Mouse (Mus musculus) c-Kit-negative CD71-positive TER-119-positive erythroid progenitor cells, embryonic 14.5 days (primary cell): ENCODE data around the gene Insr.
A peak's percentile ranks its signal among the peaks of the same experiment; 100 is the strongest.
"Not testable (repeated sequence)": the region's sequence is repeated elsewhere in the genome, so short reads cannot be mapped to it uniquely, and the experiment has no call there.

Experiments used
- DNase-seq: peaks from one replicate; pipeline ENCODE4 v3.0.0-alpha.2; 2013; ENCODE audit warnings: low read depth, low spot score

Insr gene

DNA sequence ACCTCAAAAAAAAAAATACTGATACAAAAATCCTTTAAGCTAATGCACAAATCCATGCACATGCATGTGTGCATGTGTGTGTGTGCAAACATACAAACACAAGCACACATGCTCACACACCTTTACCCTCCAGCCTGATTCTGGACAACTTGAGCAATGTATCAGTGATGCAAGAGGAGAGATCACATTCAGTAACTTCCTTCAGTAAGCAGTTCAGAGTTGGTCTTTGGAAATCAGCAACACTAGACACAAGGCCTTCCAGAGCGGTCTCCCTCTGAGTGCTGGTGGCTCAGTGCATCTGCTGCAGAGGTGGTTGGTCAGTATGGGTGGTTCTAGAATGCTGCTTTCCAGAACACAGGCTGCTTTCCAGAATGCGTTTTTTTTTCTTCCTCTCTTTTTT is 46.8 kb downstream of the Insr start:
- no peak for DNase-seq

DNA sequence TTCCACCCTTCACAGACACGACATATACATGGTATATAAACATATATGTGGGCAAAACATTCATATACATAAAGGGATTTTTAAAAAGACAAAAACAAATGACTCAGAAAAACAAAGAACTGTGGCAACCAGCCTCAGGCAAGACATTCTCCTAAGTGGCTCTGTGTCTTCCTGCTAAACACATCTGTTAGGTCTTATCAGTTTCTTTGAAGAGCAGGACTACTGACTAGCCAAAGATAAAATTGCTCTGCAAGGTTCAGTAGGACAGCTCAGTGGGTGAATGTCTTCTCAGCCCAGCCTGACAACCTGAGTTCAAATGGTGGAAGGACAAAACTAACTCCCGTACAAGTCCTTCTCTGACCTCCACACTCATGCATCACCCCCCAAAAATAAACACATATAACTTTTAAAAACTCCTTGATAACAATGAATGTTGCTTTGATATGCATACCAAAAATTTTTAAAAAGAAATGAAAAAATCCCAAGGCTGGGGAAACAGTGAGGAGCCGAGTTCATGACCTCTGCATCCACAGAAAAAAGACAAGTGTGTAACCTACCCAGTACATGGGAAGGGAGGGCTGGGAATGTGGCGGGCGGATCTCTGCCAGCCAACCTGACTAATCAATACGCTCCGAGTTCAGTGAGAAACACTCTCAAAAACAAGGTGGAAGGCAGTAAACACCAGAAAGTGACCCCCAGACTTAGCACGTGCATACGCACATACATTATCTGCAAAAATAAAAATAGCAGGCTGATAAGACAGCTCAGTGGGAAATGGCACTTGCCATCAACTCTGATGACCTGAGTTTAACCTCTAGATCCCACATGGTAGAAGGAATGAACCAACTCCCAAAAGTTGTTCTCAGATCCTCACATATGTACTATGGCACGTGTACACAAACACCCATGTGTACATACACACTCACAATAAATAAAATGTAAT is 49.0 kb downstream of the Insr start:
- peak; percentile 12 for DNase-seq

DNA sequence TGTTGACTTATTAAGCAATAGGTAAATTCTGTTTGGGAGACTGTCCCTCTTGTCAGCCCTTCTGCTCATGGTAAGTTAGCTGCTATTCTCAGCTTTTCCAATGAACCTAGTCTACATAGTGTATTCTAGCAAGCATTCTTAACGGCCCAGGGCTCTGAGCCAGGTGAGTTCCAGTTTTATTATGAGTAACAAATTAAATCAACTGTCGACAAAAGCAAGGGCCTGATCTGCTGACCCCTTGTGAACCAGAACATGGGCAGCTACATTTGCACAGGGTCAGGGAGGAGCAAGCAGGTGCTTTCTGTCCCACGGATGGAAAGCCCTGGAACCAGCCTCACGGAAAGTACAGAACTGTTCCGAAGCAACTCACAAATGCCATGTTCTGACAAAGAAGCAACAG is 52.0 kb downstream of the Insr start:
- no peak for DNase-seq

DNA sequence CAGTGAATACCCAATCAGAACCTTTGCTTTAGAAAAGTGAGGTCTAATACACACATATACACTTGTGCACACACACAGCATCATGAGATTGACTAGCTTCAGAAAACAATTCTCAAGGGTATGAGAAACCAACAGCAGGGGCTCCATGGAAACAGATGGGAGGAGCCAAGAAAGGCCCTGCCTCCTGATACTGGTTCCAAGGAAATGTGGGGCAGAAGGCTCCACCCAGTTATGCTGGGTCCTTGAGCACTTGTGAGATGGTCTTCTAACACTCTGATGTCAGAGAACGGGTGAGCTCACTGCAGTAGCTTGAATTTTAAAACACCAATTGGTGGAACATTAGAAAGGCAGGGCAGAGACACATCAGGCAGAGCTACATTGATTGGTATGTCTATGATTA is 53.7 kb downstream of the Insr start:
- DNase-seq: no peak

DNA sequence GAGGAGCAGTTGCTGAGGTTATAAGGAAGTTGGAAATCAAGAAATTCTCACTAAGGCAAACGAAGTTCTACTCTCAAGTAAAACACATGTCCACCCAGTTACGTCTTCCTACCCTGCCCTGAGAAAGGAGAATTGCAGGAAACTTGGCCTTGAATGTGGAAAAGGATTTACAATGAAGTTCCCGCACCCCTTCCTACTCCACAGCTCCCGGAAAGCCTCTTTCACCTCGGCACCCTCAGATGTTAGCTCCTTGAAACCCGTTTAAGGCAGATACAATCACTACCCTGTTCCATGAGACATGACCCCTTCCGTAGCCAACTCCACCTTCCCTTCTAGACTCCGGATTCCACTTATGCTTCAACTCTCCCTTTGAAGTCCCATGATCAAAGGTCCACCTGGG is 54.2 kb downstream of the Insr start:
- no peak for DNase-seq

DNA sequence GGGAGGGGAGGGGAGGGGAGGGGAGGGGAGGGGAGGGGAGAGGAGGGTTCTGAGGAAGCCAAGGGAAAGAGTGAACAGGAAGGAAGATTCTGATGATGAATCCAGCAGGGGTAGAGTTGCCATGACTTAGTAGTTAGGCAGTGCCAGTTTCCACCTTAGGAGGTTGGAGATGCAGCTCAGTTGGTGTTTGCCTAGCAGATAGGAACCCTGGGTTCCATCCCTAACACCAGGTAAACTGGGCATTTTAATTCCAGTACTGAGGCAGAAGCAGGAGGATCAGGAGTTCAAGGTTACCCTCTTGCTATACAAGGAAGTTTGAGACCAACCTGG is 56.8 kb downstream of the Insr start:
- DNase-seq: no peak

DNA sequence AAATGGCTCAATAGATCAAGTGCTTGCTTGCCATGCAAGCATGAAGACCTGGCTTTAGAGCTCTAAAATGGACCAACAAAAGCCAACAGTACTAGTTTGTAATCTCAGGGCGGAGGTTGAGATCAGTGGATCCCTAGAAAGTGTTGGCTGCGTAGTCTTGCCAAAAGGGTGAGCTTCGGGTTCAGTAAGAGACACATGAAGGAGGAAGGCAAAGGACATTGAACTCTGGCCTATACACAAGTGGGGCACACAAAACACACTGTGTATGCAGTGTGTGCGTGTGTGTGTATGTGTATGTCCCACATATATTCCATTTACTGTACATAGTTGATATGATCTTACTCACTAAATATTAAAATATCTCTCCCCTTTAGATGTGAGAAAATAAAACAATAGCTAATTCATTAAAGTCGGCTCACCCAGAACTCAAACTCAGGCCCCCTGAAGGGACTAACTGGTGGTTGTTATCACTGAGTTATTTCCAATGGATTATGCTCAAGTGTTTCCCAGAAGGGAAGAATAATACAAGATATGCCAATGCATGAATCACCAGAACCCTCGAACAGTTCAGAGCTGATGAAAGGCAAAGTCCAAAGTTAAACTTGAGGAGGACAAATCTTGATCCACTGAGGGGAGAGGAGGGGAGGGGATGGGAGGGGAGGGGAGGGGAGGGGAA is 57.3 kb downstream of the Insr start:
- DNase-seq: no peak

DNA sequence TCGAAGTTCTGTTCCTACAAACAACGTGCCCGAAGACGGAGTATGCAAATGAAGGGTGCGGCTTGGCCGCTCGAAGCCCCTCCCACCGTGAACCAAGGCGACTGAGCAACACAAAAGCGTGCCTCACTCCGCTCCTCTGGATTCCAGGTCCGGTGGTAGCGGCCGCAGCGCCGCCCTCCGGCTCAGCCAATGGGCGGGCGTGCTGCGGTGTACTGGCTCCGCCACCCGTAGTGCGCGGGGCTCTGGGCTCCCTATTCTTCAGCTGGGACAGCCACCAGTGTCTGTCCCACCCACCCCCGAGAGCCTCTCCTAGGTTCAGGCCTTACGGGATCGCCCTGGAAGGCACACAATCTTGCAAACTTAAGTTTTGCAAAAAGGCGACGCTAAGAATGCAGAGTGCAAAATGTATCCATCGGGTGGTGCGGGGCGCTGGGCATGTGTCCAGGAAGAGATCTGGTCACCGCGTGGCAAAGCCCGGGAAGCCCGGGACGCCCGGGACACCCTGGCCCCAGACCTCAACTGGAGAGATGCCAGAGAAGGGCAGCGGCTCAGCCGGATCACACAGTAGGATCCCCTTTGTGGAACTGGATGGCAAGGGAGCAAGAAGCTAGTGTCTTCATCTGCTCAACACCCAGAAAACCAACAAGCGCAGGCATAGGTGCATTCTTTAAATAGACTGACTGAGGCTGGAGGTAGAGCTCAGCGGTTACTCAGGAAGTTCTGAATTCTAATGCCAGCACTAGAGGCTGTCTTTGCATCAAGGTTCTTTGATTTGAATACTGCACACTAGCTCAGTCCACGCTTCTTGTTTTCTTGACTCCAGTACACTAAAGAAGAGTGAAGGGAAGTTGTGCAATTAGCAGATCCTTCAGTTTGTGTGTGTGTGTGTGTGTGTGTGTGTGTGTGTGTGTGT is 58.1 kb downstream of the Insr start:
- DNase-seq: peak; percentile 58

DNA sequence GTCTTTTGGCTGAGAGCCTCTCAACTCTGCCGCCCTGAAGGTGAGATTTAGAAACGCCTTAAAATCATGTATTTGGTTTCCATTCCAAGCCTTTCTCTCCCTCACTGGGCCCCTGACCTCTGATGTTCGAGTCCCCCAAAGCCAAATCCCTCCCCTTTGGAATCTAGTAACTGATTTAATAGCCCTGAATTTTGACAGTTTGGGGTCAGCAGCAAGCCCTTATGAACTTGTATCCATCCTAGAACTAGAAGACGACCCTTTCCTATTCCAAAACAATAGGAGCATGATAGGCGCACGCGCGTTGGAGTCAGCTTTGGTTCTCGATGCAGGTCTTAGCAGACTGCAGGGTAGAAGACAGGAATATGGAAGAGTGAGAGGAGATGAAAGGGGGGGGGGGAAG is 58.9 kb downstream of the Insr start:
- no peak for DNase-seq

DNA sequence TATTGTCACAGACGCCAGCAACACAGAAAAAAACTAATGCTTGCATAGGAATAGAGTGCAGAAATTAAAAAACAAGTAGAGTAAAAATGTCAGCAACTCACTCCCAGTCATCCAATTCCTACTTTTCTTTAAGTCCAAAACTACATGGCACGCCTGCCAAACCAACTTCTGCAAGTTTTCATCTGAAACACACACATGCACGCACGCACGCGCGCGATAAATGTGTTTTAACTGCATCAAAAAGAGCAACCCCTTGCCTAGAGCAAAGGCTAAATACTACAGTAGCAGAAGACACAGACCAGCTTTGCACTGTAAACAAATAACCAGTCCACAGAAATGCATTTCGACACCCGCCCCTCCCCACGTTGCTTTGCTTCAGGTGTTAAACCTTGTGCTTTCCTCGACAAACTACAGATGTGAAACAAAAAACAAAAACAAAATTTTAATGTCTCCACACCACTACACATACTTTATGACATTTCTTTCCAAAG is 59.5 kb downstream of the Insr start:
- DNase-seq: no peak

DNA sequence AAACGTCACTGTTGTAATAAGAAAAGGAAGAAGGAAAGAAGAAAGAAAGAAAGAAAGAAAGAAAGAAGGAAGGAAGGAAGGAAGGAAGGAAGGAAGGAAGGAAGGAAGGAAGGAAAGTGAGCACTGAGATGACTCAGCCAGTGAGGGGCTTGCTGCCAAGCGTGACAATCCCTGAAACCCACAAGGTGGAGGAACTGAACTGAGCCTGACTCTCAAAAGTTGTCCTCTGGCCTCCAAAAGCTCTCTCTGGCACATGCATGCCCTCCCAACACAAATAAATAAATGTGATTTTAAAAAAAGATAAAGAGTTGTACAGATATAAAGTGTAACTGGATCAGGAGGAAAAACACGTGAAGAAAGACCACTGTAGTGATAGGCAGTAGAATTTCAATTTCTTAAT is 60.2 kb downstream of the Insr start:
- DNase-seq: no peak

DNA sequence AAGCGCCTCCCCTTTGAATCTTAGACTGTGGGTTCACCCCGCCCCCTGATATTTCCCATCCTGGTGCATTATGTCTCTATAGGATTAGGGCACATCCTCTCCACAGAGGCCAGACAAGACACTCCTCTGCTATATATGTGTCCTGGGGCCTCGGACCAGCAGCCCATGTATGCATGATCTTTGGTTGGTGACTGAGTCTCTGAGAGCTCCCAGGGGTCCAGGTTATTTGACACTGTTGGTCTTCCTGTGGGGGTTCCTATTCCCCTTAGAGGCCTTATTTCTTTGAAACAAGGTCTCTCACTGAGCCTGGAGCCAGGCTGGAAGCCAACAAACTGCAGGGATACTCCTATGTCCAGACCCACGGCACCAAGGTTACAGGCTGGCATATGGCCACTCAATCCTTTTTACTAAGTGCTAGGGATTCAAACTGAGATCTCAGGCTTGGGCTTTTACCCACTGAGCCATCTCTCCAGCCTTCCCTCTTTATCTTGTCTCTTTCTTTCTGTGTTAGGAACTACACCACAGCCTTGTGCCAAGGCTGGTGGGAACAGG is 62.8 kb downstream of the Insr start:
- DNase-seq: no peak

DNA sequence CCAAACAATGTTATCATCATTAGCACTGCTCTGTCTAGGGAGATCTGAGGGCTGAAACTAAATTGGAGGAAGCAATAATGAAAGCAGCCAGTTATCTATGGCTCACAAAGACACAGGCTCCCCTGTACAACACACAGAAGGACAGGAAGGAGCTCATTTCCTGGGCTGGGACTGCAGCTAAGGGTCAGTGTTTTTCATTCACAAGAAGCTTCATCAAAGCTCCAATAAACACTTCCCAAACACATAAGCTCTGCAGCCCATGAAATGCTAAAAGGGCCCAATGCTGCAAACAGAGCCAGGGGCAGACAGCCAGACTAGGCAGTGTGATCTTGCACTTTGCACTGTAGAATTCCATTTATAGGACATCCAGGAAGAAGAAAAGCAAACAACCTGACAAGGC is 63.9 kb downstream of the Insr start:
- DNase-seq: no peak

DNA sequence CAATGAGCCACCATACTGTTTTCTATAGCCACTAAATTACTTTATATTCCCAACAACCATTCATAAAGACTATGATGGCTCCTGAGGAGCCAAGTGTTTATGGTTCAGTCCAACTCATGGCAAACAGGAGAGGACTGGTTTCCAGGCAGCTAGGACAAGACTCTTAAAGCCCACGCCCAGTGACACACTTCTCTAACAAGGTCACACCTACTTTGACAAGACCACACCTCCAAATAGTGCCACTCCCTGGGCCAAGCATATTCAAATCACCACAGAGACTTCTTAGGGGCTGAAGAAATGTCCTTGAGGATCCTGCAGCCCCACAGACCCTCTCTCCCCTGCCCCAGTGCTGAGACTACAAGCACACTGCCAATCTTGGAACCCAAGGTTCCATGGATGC is 64.8 kb downstream of the Insr start:
- DNase-seq: no peak

DNA sequence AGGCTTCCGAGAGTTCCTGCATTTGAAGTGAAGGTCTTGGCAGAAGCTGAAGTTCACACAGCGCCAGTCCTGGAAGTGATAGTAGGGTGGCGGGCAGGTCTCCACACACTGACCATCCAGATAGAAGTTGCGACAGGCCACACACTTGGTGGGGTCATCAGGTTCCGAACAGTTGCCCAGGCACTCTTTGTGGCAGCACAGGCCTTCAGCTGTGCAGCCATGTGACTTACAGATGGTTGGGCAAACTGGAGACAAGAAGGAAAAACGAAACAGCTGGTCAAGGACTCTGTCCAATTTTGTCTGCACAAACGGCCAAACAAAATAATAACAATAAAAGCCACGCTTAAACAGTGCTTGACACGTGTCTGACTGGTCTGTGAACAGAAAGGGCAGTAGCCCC is 68.0 kb downstream of the Insr start:
- DNase-seq: no peak

DNA sequence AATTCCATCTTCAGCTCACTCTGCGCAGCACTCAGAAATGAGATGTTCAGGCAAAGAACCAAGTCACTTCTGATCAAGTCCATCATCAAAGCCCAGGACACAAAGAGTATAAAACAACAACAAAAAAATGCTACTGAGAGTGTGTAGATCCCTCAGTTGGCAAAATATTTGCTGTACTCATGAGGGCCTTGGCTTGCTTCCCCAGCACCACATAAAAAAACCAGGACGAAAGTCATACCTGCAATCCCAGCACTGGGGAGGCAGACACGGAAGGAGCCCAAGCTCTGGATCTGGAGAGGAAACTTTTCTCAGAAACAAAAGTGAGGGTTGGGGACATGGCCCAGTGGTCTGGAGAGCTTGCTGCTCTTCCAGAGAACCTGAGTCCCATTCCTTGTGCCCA is 69.5 kb downstream of the Insr start:
- DNase-seq: no peak

DNA sequence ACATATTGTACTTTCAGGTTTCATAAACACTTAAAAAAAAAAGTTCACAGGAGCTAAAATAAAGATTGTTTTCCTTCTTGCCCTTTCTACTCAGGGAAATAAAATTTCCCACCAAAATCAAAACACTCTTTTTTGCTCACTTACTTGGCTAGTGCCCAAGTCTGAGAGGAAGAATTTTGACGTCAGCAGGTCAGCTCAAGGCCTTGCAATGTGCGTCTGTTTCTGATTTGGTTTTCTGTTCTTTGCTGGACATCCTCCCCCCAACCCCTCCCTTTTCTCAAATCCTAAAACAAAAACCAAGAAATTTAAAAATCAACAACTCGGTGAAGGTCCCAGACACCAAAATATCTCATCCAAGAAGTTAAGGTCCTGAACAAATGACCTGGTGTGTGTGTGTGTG is 70.1 kb downstream of the Insr start:
- no peak for DNase-seq

DNA sequence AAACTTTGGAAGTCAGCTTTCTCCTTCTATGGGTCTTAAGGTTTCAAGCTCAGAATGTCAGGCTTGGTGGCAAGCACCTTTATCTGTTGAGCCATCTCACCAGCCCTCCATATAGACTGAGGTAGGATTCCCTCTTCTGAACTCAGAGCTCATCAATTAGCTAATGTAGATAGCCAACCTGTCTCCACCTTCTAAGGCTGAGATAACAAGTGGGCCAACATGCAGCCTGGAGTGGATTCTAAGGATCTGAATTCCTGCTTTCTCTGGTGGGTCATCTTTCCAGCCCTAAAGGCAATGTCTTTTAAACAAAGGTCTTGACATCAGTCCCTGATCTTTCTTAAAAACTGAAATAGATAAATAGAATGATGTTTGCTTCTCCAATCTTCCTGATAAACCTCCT is 70.7 kb downstream of the Insr start:
- DNase-seq: no peak

DNA sequence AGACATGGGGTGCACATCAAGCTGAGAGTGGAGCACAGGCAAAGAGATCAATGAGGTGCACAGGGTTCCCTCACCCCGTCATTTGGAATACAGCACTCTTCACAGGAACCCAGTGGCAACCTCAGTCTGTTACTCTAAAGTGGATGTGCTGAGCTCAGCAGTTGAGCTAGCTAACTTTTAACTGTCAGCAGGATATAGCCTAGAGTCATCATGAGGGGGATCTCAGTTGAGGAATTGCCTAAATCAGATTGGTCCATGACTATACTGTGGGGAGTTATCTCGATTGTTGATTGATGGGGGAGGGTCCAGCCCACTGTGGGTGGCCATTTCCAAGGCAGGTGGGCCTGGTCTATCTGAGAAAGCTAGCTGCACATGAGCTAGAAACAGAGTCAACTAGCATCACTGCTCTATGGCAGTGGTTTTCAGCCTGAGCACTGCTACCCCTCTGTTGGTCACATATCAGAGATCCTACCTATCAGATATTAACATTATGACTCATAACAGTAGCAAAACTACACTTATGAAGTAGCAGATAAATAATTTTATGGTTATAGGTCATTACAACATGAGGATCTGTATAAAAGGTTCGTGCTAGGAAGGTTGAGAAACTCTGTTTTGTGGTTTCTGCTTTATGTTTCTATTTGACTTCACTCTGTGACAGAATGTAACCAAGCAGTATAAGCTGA is 74.5 kb downstream of the Insr start:
- no peak for DNase-seq

DNA sequence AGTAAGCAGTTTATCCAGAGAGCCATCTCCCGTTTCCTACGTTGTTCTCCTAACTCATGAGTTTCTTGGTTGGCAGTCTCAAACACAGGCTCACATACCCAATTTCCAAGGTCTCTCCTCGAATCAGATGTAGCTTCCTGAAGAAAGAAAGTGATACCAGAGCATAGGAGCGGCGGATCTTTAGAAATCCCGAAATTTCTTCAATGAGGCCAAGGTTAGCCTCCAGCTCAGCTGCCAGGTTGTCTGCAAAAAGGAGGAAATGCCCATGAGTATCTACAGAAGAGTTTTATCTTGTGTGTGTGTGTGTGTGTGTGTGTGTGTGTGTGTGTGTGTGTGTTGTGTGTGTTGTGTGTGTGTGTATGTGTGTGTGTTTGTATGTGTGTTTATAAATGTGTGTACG is 76.6 kb downstream of the Insr start:
- no peak for DNase-seq

DNA sequence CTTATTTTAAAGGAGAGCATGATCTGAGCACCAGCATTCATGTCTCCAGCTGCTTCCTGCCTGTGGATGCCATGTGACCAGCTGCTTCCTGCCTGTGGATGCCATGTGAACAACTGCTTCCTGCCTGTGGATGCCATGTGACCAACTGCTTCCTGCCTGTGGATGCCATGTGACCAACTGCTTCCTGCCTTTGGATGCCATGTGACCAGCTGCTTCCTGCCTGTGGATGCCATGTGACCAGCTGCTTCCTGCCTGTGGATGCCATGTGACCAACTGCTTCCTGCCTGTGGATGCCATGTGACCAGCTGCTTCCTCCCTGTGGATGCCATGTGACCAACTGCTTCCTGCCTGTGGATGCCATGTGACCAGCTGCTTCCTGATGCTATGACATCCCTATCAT is 85.1 kb downstream of the Insr start:
- DNase-seq: not testable (repeated sequence)
